Mouse (Mus musculus) heart, embryonic 12.5 days (tissue): ENCODE results near the gene Fastkd1. TPM values are rescaled to one million over a fixed set of nuclear protein-coding genes. Genes with fewer than 3 reads are reported as not detected.
"Not testable (repeated sequence)": the region's sequence is repeated elsewhere in the genome, so short reads cannot be mapped to it uniquely, and the experiment has no call there.

ENCODE experiments used
- ATAC-seq: fragments of 200-750 bp; cut with Nextera tagmentation; 2 replicates; pipeline ENCODE4 v1.8.0; 2017; ENCODE audit warnings: moderate TSS enrichment, moderate library complexity; ENCODE audit not compliant: insufficient number of reproducible peaks, low FRiP score
- H3K27ac ChIP-seq: fragments of 300-500 bp; sonication (generic); 2 replicates; pipeline ENCODE4 v1.5.1; 2016; ENCODE audit warnings: mild to moderate bottlenecking, moderate library complexity; ENCODE audit not compliant: poor library complexity, severe bottlenecking
- H3K27me3 ChIP-seq: fragments of 300-500 bp; sonication (generic); replicated peaks from 2 replicates; pipeline ENCODE4 v1.6.1; 2016; ENCODE audit warnings: mild to moderate bottlenecking, moderate library complexity
- H3K36me3 ChIP-seq: fragments of 300-500 bp; sonication (generic); 2 replicates; pipeline ENCODE4 v1.6.1; 2016; ENCODE audit warnings: mild to moderate bottlenecking, moderate library complexity
- H3K4me1 ChIP-seq: fragments of 300-500 bp; sonication (generic); replicated peaks from 2 replicates; pipeline ENCODE4 v1.6.1; 2016; ENCODE audit warnings: mild to moderate bottlenecking
- H3K4me2 ChIP-seq: fragments of 300-500 bp; sonication (generic); 2 replicates; pipeline ENCODE4 v1.6.1; 2016; ENCODE audit warnings: mild to moderate bottlenecking, moderate library complexity
- H3K4me3 ChIP-seq: fragments of 300-500 bp; sonication (generic); 2 replicates; pipeline ENCODE4 v1.5.1; 2016; ENCODE audit warnings: mild to moderate bottlenecking
- H3K9ac ChIP-seq: fragments of 300-500 bp; sonication (generic); 2 replicates; pipeline ENCODE4 v1.6.1; 2016; ENCODE audit warnings: mild to moderate bottlenecking, moderate library complexity
- H3K9me3 ChIP-seq: fragments of 300-500 bp; sonication (generic); replicated peaks from 2 replicates; pipeline ENCODE4 v1.6.1; 2016; ENCODE audit warnings: mild to moderate bottlenecking, moderate library complexity
- WGBS: fragments of 180-500 bp; shearing (Covaris S2); methylation state at CpG from one replicate; pipeline ENCODE4 v1.1.7; 2016; 5-methylcytosine and 5-hydroxymethylcytosine counted together
- polyA plus RNA-seq: library from polyadenylated mRNA; unstranded; fragments of >200 nt; fragmentation: Nextera tagmentation; extraction: Ambion mirVana; gene quantifications from 2 replicates; pipeline ENCODE4 v1.2.1, GENCODE M21; 2016

Fastkd1 gene
- polyA plus RNA-seq, 1 experiment from 2014 or later = 22.8 TPM

DNA sequence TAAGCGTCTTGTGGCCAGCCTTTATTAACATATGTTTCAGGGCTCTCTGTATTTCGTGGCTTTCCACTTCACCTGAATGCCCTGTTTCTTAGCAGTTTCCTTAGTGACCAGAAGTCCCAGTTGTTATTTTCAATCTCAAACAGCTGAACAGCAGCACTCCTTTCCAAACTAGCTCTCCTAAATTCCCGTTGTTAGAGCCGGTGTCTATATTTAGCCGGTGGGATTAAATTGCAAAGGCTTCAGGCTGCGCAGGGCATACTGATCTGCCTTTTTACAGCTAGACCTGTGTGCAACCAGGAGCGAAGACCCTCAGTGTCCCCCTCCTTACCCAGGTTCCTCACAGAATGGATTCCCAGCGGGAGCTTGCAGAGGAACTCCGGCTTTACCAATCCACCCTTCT lies 43.5 kb downstream of the Fastkd1 start, which contains the start of gene Klhl41:
Gene Klhl41 (plus strand): TSS at position 268 of the 400 bp plus-strand sequence.
- Histone ChIP-seq H3K36me3 (peaks cover 12% of the 10 kb centered on the region; the same call in 1 of the 2 replicates), H3K9me3 (no peaks in the 10 kb centered on the region), H3K4me1 (peaks cover 10% of the 10 kb centered on the region; the same call in 1 of the 2 replicates), H3K27ac (peak within 1 kb of the TSS; percentile 74), H3K27me3 (no peaks in the 10 kb centered on the region), H3K9ac (peak within 1 kb of the TSS; percentile 56), H3K4me3 (peak within 1 kb of the TSS; percentile 40), H3K4me2 (peak within 1 kb of the TSS; percentile 63)
- 52% methylated on average over 9 of the region's 9 CpGs for WGBS
- ATAC-seq = no peak

DNA sequence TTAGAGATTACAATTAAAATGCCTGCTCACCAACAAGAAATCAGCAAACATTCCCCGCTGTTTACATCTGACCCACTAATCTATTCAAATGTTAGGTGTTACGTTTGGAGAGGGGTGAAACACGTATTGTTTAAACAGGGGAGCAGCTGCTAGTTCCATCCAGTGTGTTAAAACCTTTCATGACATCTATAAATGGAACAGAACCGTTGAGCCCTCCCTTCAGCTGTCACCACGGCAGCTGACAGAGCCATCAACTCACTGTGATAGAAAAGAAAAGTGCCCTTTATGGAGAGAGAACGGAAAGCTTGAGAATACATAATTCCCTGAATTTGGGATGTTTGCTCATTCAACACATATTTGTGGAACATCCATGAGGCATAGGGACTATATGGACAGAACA lies 44.9 kb downstream of the Fastkd1 start:
- peaks cover 12% of the 10 kb centered on the region; the same call in 1 of the 2 replicates for H3K36me3 ChIP-seq
- no peaks in the 10 kb centered on the region for H3K27me3 ChIP-seq
- H3K4me2 ChIP-seq = peak overlapping the region; percentile 37
- WGBS = 45% methylated on average over 6 of the region's 6 CpGs
- no peaks in the 10 kb centered on the region for H3K9me3 ChIP-seq
- H3K4me1 ChIP-seq = peaks cover 8% of the 10 kb centered on the region; the same call in 1 of the 2 replicates
- H3K9ac ChIP-seq = no peak overlapping the region
- peak overlapping the region; percentile 49 for H3K27ac ChIP-seq
- ATAC-seq = no peak
- no peak overlapping the region for H3K4me3 ChIP-seq

DNA sequence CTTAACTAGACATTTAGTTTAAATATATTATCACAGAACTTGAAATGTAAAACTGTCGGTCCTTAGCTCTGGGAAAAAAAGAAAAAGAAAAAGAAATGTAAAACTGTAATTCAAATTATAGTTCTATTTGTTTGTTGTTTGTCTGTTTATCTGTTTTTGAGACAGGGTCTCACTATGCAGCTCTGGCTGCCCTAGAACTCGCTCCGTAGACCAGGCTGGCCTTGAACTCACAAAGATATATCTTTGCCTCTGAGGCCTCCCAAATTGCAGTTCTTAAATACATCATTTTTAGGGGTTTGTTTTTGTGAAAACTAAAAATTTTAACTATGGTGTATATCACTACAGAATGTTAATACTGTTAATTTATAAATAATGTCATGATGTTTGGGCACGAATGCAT lies 45.7 kb downstream of the Fastkd1 start:
- Histone ChIP-seq H3K27me3 (no peaks in the 10 kb centered on the region), H3K4me1 (0 out of 2 replicates have a peak, but pooled peaks cover 5% of the 10 kb centered on the region), H3K36me3 (peaks cover 15% of the 10 kb centered on the region), H3K4me2 (no peak overlapping the region), H3K27ac (no peak overlapping the region), H3K9me3 (no peaks in the 10 kb centered on the region), H3K4me3 (no peak overlapping the region), H3K9ac (no peak overlapping the region)
- ATAC-seq = no peak
- WGBS = 92% methylated on average over 4 of the region's 4 CpGs

DNA sequence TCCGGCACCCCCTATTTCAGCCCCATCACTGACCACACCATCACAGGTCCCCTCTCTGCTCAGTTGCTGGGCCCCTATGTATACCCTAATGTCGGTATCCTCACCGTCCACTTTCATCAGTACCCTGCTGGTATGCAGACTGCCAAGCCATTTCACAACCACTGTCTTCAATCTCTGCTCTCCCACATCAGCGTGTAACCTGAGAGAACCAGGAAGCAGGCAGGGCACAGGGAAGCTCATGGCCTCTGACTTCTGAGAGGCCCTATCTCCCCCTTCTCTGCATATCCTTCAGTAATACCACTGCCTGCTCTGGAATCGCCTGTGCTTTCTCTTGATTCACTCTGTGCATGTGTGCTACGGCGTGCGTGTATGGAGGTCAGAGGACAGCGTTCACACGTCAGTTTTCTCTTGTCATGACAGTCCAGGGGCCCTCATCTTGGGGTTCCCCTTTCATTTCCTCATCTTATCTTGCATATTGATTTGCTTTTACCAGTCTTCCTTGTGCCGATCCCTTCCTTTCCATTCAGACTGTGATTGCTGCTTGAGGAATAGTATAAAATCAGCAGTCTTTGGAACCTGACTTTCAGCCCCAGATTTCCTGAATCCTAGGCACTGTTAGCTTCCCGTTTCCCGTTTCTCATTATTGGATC lies 49.4 kb downstream of the Fastkd1 start:
- Histone ChIP-seq H3K27me3 (no peaks in the 10 kb centered on the region), H3K36me3 (peaks cover 21% of the 10 kb centered on the region), H3K27ac (no peak overlapping the region), H3K4me1 (0 out of 2 replicates have a peak, but pooled peaks cover 1% of the 10 kb centered on the region), H3K4me2 (no peak overlapping the region), H3K4me3 (no peak overlapping the region), H3K9me3 (no peaks in the 10 kb centered on the region), H3K9ac (no peak overlapping the region)
- no peak for ATAC-seq
- WGBS = 74% methylated on average over 13 of the region's 13 CpGs

DNA sequence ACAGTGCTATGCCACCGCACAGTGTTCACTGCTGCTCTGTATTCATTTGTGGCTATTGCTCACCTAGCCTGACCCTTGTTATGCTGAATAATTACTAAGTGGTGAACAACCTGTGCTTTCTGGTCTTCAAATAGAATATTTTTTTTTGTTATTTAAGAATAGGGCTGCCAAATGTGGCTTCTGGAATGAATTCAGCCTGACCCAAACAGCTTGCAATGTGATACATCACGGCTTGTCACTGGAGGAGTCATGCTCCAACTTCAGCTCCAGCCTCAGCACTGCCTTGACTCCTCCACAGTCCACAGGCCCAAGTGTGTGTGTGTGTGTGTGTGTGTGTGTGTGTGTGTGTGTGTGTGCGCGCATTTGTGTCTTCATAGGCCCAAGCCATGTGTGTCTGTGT lies 54.0 kb downstream of the Fastkd1 start:
- Histone ChIP-seq H3K9me3 (no peaks in the 10 kb centered on the region), H3K4me3 (no peak overlapping the region), H3K9ac (no peak overlapping the region), H3K4me1 (no peaks in the 10 kb centered on the region), H3K27ac (no peak overlapping the region), H3K4me2 (no peak overlapping the region), H3K27me3 (no peaks in the 10 kb centered on the region), H3K36me3 (peaks cover 34% of the 10 kb centered on the region)
- ATAC-seq = no peak
- 93% methylated on average over 4 of the region's 4 CpGs for WGBS

DNA sequence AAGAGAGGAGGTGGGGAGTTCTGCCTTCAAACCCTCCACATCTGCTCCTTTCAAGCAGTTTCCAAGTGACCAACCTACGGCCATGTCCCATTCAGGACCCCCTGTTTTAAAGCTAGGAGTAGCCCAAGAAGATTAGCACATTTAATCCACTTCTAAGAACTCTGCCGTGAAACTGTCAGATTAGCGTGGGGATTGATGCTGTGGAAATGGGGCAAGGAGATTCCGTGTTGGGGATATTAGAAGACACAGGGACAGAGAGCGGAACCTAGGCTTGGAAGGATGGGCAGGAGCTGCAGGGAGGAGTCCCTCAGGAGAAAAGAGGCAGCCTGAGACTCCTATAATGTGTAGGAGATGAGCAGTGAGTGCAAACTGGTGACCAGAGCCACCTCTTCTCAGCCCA lies 63.6 kb downstream of the Fastkd1 start:
- Histone ChIP-seq H3K36me3 (peaks cover 11% of the 10 kb centered on the region), H3K27ac (no peak overlapping the region), H3K9ac (no peak overlapping the region), H3K9me3 (no peaks in the 10 kb centered on the region), H3K4me1 (no peaks in the 10 kb centered on the region; the same call in 1 of the 2 replicates), H3K4me2 (no peak overlapping the region), H3K27me3 (no peaks in the 10 kb centered on the region), H3K4me3 (no peak overlapping the region)
- ATAC-seq = no peak
- 86% methylated on average over 5 of the region's 5 CpGs for WGBS

DNA sequence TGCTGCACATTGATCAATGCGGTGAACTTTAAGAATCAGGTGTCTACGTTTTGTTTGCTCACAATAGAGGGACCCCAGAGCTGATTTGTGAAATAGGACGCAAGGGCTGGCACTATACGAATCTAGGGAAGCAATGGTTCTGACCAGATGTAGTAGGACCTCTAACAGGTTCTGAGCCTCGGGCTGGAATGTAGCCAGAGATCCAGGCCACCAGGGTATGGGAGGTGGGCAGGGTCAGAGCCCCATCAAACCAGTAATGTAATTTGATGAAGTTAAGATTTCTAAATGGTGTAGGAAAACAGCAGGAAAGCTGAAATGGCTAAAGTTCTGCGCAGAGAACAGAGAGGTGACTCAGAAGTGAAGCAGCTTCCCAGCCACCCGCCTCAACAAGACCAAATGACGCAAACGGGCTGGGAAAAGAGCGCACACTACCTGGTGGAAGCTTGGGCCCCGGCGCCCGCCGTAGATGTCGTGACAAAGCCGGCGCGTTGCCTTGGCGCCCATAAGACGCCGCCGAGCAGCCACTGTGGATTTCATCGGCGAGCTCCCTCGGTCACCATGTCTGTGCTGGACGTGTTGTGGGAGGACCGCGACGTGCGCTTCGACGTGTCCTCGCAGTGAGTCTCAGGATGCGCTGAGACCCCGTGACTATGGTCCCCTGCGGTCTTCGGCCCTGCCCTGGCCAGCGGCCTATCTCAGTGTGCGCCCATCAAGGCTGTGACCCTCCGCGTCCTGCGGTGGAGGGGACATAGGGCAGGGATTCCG lies 66.4 kb downstream of the Fastkd1 start, which contains the start of gene Bbs5:
Gene Bbs5 (plus strand): TSS at position 446 of the 765 bp plus-strand sequence.
- Histone ChIP-seq H3K27me3 (no peaks in the 10 kb centered on the region), H3K4me1 (no peaks in the 10 kb centered on the region; the same call in 1 of the 2 replicates), H3K4me3 (peak within 1 kb of the TSS; percentile 87), H3K9ac (peak within 1 kb of the TSS; percentile 84), H3K27ac (no peak within 1 kb of the TSS; the same call in 1 of the 2 replicates), H3K4me2 (peak within 1 kb of the TSS; percentile 77), H3K36me3 (no peaks in the 10 kb centered on the region), H3K9me3 (no peaks in the 10 kb centered on the region)
- 3% methylated on average over 43 of the region's 43 CpGs for WGBS
- ATAC-seq = peak; percentile 88

DNA sequence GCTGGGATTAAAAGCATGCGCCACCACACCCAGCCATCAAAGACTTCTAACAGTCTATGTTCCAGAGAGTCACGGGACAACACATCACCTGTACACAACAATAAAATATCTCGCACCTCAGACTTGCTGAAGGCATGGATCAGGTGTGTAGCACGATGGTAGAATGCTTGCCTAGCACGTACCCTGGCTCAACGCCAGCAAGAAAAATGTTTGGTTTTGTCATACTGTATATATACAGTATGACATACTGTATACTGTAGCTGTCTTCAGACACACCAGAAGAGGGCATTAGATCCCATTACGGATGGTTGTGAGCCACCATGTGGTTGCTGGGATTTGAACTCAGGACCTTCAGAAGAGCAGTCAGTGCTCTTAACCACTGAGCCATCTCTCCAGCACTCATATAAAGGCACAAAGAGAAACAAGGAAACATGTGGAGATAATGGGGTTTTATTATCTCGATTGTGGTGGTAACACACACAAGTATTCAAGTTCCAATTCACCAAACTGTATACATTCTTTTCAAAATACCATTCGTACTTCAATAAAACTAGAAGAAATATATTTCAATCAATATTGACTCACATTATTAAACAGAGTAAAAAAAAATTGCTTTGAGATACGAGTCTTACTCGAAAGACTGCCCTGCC lies 68.2 kb downstream of the Fastkd1 start:
- Histone ChIP-seq H3K4me2 (no peak overlapping the region), H3K27me3 (no peaks in the 10 kb centered on the region), H3K27ac (no peak overlapping the region), H3K36me3 (no peaks in the 10 kb centered on the region), H3K4me3 (no peak overlapping the region), H3K4me1 (no peaks in the 10 kb centered on the region; the same call in 1 of the 2 replicates), H3K9ac (no peak overlapping the region), H3K9me3 (no peaks in the 10 kb centered on the region)
- WGBS = 89% methylated on average over 11 of the region's 11 CpGs
- no peak for ATAC-seq

DNA sequence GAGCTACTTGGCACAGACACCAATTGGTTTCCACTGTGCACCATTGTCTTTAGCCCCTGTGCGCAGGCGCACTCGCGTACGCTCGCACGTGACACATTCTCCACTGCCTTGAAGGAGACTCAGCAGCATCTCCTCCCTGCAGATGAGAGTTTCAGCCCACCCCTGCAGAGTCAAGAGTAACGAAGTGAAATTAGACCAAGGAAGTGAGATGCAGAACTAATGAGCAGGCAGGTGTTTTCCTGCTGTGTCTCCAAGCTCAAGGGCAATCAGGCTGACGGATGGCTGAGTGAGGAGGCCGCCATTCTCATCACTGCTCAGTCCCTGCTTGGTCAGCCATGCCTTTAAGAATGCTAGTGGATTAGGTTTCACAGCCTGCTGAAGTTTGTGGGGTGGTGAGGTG lies 73.2 kb downstream of the Fastkd1 start:
- no peaks in the 10 kb centered on the region for H3K36me3 ChIP-seq
- no peak overlapping the region for H3K4me3 ChIP-seq
- ATAC-seq = no peak
- H3K27ac ChIP-seq = no peak overlapping the region
- no peak overlapping the region for H3K9ac ChIP-seq
- H3K9me3 ChIP-seq = peaks cover 2% of the 10 kb centered on the region
- H3K4me1 ChIP-seq = no peaks in the 10 kb centered on the region
- H3K27me3 ChIP-seq = no peaks in the 10 kb centered on the region
- no peak overlapping the region for H3K4me2 ChIP-seq
- WGBS = 67% methylated on average over 10 of the region's 10 CpGs

DNA sequence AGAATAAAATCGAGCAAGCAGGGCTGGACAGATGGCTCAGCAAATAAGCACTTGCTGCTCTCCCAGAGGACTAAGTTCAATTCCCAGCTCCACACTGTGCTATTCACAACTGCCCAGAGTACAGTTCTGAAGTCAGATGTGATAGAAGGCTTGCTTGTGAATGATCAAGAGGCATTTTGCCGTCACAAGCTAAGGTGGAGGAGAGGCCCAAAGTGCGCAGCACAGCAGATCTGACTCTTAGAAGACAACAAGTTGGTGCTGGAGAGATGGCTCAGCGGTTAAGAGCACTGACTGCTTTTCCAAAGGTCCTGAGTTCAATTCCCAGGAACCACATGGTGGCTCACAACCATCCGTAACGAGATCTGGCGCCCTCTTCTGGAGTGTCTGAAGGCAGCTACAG lies 75.3 kb downstream of the Fastkd1 start:
- H3K4me3 ChIP-seq, H3K27me3 ChIP-seq, H3K27ac ChIP-seq, H3K9me3 ChIP-seq, H3K4me2 ChIP-seq, H3K36me3 ChIP-seq, ATAC-seq, H3K9ac ChIP-seq, H3K4me1 ChIP-seq: not testable (repeated sequence)
- WGBS = 66% methylated on average over 7 of the region's 7 CpGs
